Mouse (Mus musculus) liver, adult 2 months (tissue): ENCODE results near the gene Dpysl5. TPM values are rescaled to one million over a fixed set of nuclear protein-coding genes. Genes with fewer than 3 reads are reported as not detected.

Source experiments
- DNase-seq: peaks from one replicate; pipeline ENCODE4 v3.0.0-alpha.2; 2011; ENCODE audit warnings: low read depth, low spot score; ENCODE audit errors: extremely low read depth
- H3K27ac ChIP-seq: fragments of 200-500 bp; replicated peaks from 2 replicates; pipeline ENCODE4 v1.5.1; 2012; ENCODE audit warnings: low read depth, mild to moderate bottlenecking, control low read depth, inconsistent platforms, low read length; ENCODE audit not compliant: insufficient read depth
- H3K27me3 ChIP-seq: fragments of 200-500 bp; 2 replicates; pipeline ENCODE4 v1.6.1; 2012; ENCODE audit warnings: mild to moderate bottlenecking, moderate library complexity, low read length, inconsistent platforms; ENCODE audit not compliant: control insufficient read depth, insufficient read depth
- H3K36me3 ChIP-seq: fragments of 200-500 bp; 2 replicates; pipeline ENCODE4 v1.6.1; 2012; ENCODE audit warnings: low read length, inconsistent platforms; ENCODE audit not compliant: control insufficient read depth, insufficient read depth
- H3K4me1 ChIP-seq: fragments of 200-500 bp; 2 replicates; pipeline ENCODE4 v1.6.1; 2011; ENCODE audit warnings: low read length; ENCODE audit not compliant: control insufficient read depth, insufficient read depth
- H3K4me3 ChIP-seq: fragments of 200-500 bp; 2 replicates; pipeline ENCODE4 v1.5.1; 2011; ENCODE audit warnings: low read depth, mild to moderate bottlenecking, control low read depth, low read length, moderate library complexity; ENCODE audit not compliant: insufficient read depth
- H3K79me2 ChIP-seq: fragments of 200-500 bp; 2 replicates; pipeline ENCODE4 v1.6.1; 2012; ENCODE audit warnings: inconsistent platforms, mild to moderate bottlenecking, low read length, moderate library complexity; ENCODE audit not compliant: control insufficient read depth, insufficient read depth
- H3K9ac ChIP-seq: fragments of 200-500 bp; 2 replicates; pipeline ENCODE4 v1.6.1; 2012; ENCODE audit warnings: low read depth, mild to moderate bottlenecking, control low read depth, inconsistent platforms, low read length
- CTCF ChIP-seq: fragments of 200-500 bp; IDR thresholded peaks from 2 replicates; pipeline ENCODE4 v1.5.1; 2011; ENCODE audit warnings: low read depth, low read length, control low read depth
- POLR2A ChIP-seq: fragments of 200-500 bp; IDR thresholded peaks from 2 replicates; pipeline ENCODE4 v1.6.1; 2011; ENCODE audit warnings: low read length, control low read depth; ENCODE audit not compliant: insufficient read depth; ENCODE audit errors: extremely low read depth
- WGBS: fragments of 180-500 bp; shearing (Covaris S2); methylation state at CpG from one replicate; pipeline ENCODE4 v1.1.7; 2018; 5-methylcytosine and 5-hydroxymethylcytosine counted together
- polyA plus RNA-seq: library from polyadenylated mRNA; depleted of rRNA; stranded (reverse); fragments of >200 nt; gene quantifications from 2 replicates; pipeline ENCODE4 v1.2.3, GENCODE M21; 2012
- total RNA-seq: library from RNA; depleted of rRNA; stranded (reverse); fragments of >200 nt; gene quantifications from 2 replicates; pipeline ENCODE4 v1.2.3, GENCODE M21; 2014

The Dpysl5 gene
- total and polyA plus RNA-seq, 2 experiments, result 0.06 TPM; not detected in 1

- H3K4me3 ChIP-seq, result no peak overlapping the region
- H3K79me2 ChIP-seq, result no peaks in the 10 kb centered on the region
- H3K9ac ChIP-seq, result no peak overlapping the region
- no peaks in the 10 kb centered on the region for H3K27me3 ChIP-seq
- 55% methylated on average over 9 of the region's 9 CpGs for WGBS
- no peaks in the 10 kb centered on the region for H3K36me3 ChIP-seq
- no peaks in the 10 kb centered on the region for H3K4me1 ChIP-seq
- DNase-seq, result no peak
- H3K27ac ChIP-seq, result no peak overlapping the region
- TF ChIP-seq CTCF (no peak), POLR2A (no peak)
These were observed 69.3 kb downstream of the Dpysl5 start for GRCm38 (mm10) chr5:30780699-30781098.

DNA sequence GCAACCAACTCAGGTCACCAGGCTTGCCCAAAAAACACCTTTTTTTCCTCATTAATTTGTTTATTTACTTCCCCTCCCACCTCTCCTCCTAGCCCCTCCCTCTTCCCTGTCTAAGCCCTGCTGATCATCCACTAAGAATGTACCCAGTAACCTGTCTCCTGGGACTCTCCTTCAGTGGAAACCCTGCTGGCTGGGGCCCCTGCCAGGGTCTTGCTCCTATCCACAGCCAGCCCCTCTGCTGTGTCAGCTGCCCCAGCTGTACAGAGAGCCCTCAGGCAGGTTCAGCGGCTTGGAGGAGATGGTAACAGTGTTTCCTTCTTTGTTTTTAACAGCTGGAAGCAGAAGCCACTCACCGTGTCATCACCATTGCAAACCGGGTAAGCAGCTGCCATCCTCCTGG lies 69.8 kb downstream of the Dpysl5 start:
- no peaks in the 10 kb centered on the region for H3K36me3 ChIP-seq
- DNase-seq, result no peak

GRCm38 (mm10) chr5:30787381-30787780 lies 76.0 kb downstream of the Dpysl5 start:
- Histone ChIP-seq H3K9ac (no peak overlapping the region), H3K4me1 (no peaks in the 10 kb centered on the region), H3K27ac (no peak overlapping the region), H3K27me3 (no peaks in the 10 kb centered on the region), H3K79me2 (no peaks in the 10 kb centered on the region), H3K4me3 (no peak overlapping the region), H3K36me3 (no peaks in the 10 kb centered on the region)
- no peak for DNase-seq
- WGBS, result 54% methylated on average over 5 of the region's 5 CpGs
- TF ChIP-seq CTCF (no peak), POLR2A (no peak)

More for the DNA sequence above, 69.8 kb downstream of the Dpysl5 start:
- no peak overlapping the region for H3K4me3 ChIP-seq
- no peak overlapping the region for H3K27ac ChIP-seq
- no peaks in the 10 kb centered on the region for H3K4me1 ChIP-seq
- no peaks in the 10 kb centered on the region for H3K27me3 ChIP-seq
- 86% methylated on average over 3 of the region's 3 CpGs for WGBS
- TF ChIP-seq CTCF, result no peak
- no peak for TF ChIP-seq POLR2A
- H3K9ac ChIP-seq, result no peak overlapping the region
- no peaks in the 10 kb centered on the region for H3K79me2 ChIP-seq

GRCm38 (mm10) chr5:30790047-30790446 lies 78.7 kb downstream of the Dpysl5 start:
- no peak overlapping the region for H3K9ac ChIP-seq
- H3K4me3 ChIP-seq, result no peak overlapping the region
- WGBS, result 90% methylated on average over 3 of the region's 3 CpGs
- no peaks in the 10 kb centered on the region for H3K4me1 ChIP-seq
- H3K27me3 ChIP-seq, result no peaks in the 10 kb centered on the region
- H3K27ac ChIP-seq, result no peak overlapping the region
- TF ChIP-seq CTCF (no peak), POLR2A (no peak)
- no peak for DNase-seq
- no peaks in the 10 kb centered on the region for H3K79me2 ChIP-seq
- H3K36me3 ChIP-seq, result no peaks in the 10 kb centered on the region

GRCm38 (mm10) chr5:30796125-30796524 lies 84.8 kb downstream of the Dpysl5 start:
- H3K36me3 ChIP-seq, result no peaks in the 10 kb centered on the region
- TF ChIP-seq CTCF (peak; percentile 91), POLR2A (no peak)
- no peak overlapping the region for H3K9ac ChIP-seq

DNA sequence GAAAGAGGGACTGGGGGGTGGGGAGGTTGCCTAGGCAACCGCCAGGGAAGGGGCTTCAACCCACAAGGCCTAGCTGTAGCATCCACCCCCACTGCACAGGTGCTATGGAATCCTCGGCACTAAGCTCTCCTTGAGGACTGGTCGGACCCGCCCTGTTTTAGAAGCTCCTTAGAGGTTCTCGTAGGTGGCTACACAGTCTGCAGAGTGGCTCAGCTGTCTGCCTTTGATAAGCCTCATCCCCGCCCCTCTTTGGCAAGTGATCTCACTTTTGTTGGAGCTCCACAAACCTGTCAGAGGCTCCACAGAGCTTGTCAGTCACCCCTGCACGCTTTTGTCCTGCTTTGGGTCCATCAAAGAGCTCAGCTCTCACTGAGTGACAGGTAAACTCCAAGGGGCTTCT lies 86.1 kb downstream of the Dpysl5 start:
- TF ChIP-seq CTCF, result no peak
- no peak for TF ChIP-seq POLR2A
- DNase-seq, result no peak
- WGBS, result 85% methylated on average over 7 of the region's 7 CpGs
- Histone ChIP-seq H3K27me3 (no peaks in the 10 kb centered on the region), H3K9ac (no peak overlapping the region), H3K27ac (no peak overlapping the region), H3K4me3 (no peak overlapping the region), H3K79me2 (no peaks in the 10 kb centered on the region), H3K36me3 (no peaks in the 10 kb centered on the region), H3K4me1 (no peaks in the 10 kb centered on the region)

More at GRCm38 (mm10) chr5:30796125-30796524, 84.8 kb downstream of the Dpysl5 start:
- DNase-seq, result peak; percentile 31
- Histone ChIP-seq H3K4me3 (no peak overlapping the region), H3K4me1 (no peaks in the 10 kb centered on the region), H3K79me2 (no peaks in the 10 kb centered on the region), H3K27me3 (no peaks in the 10 kb centered on the region), H3K27ac (no peak overlapping the region)
- 12% methylated on average over 12 of the region's 12 CpGs for WGBS
